Mouse (Mus musculus): ENCODE data around the gene Gtf2e1. TPM values are rescaled to one million over a fixed set of nuclear protein-coding genes. Genes with fewer than 3 reads are reported as not detected.

Gtf2e1 gene
- polyA plus RNA-seq, 1 experiment from 2014 or later, result 50.8 TPM

Other genes with a start within 250 kb of the Gtf2e1 start
- 1.2 and 1.3 TPM in 2 replicates for gene Stxbp5l, start 154.8 kb downstream of the Gtf2e1 start, polyA plus RNA-seq (2016; fragmentation: Nextera tagmentation; extraction: Ambion mirVana)
- 42.6 and 44.9 TPM in 2 replicates for gene Rabl3, start 96 bp upstream of the Gtf2e1 start, polyA plus RNA-seq (2016; fragmentation: Nextera tagmentation; extraction: Ambion mirVana)
- 0.11 TPM in 1 of 2 replicates, not detected in the other for gene Hgd, start 40.4 kb upstream of the Gtf2e1 start, polyA plus RNA-seq (2016; fragmentation: Nextera tagmentation; extraction: Ambion mirVana)
- gene Ndufb4, start 114.7 kb upstream of the Gtf2e1 start, polyA plus RNA-seq (2016; fragmentation: Nextera tagmentation; extraction: Ambion mirVana), result 44.8 and 47.6 TPM in 2 replicates
- gene Fstl1, start 237.1 kb upstream of the Gtf2e1 start, polyA plus RNA-seq (2016; fragmentation: Nextera tagmentation; extraction: Ambion mirVana), result 140 and 143 TPM in 2 replicates